Mouse (Mus musculus) neural tube, embryonic 13.5 days (tissue): ENCODE data around the gene Elp5. TPM values are rescaled to one million over a fixed set of nuclear protein-coding genes. Genes with fewer than 3 reads are reported as not detected.

Source experiments
- ATAC-seq: fragments of 200-750 bp; cut with Nextera tagmentation; 2 replicates; pipeline ENCODE4 v1.8.0; 2017; ENCODE audit warnings: low read depth, mild to moderate bottlenecking, moderate TSS enrichment, moderate library complexity
- H3K27ac ChIP-seq: fragments of 300-500 bp; sonication (generic); replicated peaks from 2 replicates; pipeline ENCODE4 v1.5.1; 2015; ENCODE audit warnings: moderate library complexity, mild to moderate bottlenecking, inconsistent platforms
- H3K27me3 ChIP-seq: fragments of 300-500 bp; sonication (generic); 2 replicates; pipeline ENCODE4 v1.6.1; 2015; ENCODE audit warnings: mild to moderate bottlenecking, inconsistent platforms
- H3K36me3 ChIP-seq: fragments of 300-500 bp; sonication (generic); 2 replicates; pipeline ENCODE4 v1.6.1; 2015; ENCODE audit warnings: mild to moderate bottlenecking, inconsistent platforms
- H3K4me1 ChIP-seq: fragments of 300-500 bp; sonication (generic); replicated peaks from 2 replicates; pipeline ENCODE4 v1.6.1; 2015; ENCODE audit warnings: inconsistent platforms
- H3K4me2 ChIP-seq: fragments of 300-500 bp; sonication (generic); 2 replicates; pipeline ENCODE4 v1.6.1; 2015; ENCODE audit warnings: inconsistent platforms, mild to moderate bottlenecking, moderate library complexity
- H3K4me3 ChIP-seq: fragments of 300-500 bp; sonication (generic); 2 replicates; pipeline ENCODE4 v1.5.1; 2015; ENCODE audit warnings: mild to moderate bottlenecking, inconsistent platforms
- H3K9ac ChIP-seq: fragments of 300-500 bp; sonication (generic); 2 replicates; pipeline ENCODE4 v1.6.1; 2015; ENCODE audit warnings: moderate library complexity, mild to moderate bottlenecking, inconsistent platforms
- H3K9me3 ChIP-seq: fragments of 300-500 bp; sonication (generic); 2 replicates; pipeline ENCODE4 v1.6.1; 2016; ENCODE audit warnings: inconsistent platforms
- WGBS: fragments of 180-500 bp; shearing (Covaris S2); methylation state at CpG from one replicate; pipeline ENCODE4 v1.1.7; 2015; 5-methylcytosine and 5-hydroxymethylcytosine counted together
- polyA plus RNA-seq: library from polyadenylated mRNA; unstranded; fragments of >200 nt; fragmentation: Nextera tagmentation; extraction: Ambion mirVana; gene quantifications from 2 replicates; pipeline ENCODE4 v1.2.1, GENCODE M21; 2015

Gene Elp5
- polyA plus RNA-seq, 1 experiment from 2014 or later: 162 TPM

- H3K4me2 ChIP-seq: peak overlapping the region; percentile 72
Measured at GRCm38 (mm10) chr11:70014051-70014450, 31.7 kb upstream of the Elp5 start.

DNA sequence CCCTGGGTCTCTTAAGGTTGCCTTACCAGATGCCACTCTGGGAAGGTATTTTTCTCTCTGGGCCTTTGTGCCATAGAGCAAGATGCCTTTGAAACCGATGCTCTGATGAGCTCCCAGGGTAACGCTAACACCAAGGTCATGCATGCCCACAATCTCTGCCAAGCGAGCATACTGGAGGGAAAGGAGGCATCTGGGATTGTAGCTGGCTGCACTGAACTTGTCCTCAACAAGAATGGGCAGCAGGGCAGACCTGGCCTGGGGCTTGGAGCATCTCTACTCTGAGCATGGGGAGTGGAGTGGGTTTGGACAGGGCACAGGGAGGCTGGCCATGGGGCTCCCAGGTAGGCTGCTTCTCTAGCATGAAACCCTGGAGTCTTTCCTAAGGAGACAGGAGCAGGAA is 31.1 kb upstream of the Elp5 start:
- no peak overlapping the region for H3K27ac ChIP-seq
- no peak overlapping the region for H3K4me3 ChIP-seq
- H3K36me3 ChIP-seq: peaks cover 59% of the 10 kb centered on the region
- ATAC-seq: no peak
- 86% methylated on average over 3 of the region's 3 CpGs for WGBS
- H3K27me3 ChIP-seq: no peaks in the 10 kb centered on the region
- H3K4me2 ChIP-seq: no peak overlapping the region
- peaks cover 26% of the 10 kb centered on the region for H3K4me1 ChIP-seq
- H3K9ac ChIP-seq: no peak overlapping the region
- H3K9me3 ChIP-seq: no peaks in the 10 kb centered on the region

More at GRCm38 (mm10) chr11:70014051-70014450, 31.7 kb upstream of the Elp5 start:
- no peak overlapping the region for H3K27ac ChIP-seq
- ATAC-seq: no peak
- H3K4me1 ChIP-seq: peaks cover 31% of the 10 kb centered on the region
- H3K27me3 ChIP-seq: no peaks in the 10 kb centered on the region
- 0 out of 2 replicates have a peak overlapping the region, but pooled peaks have one; percentile 65 for H3K4me3 ChIP-seq
- WGBS: 64% methylated on average over 5 of the region's 5 CpGs
- H3K36me3 ChIP-seq: peaks cover 52% of the 10 kb centered on the region
- peak overlapping the region; percentile 84 for H3K9ac ChIP-seq
- H3K9me3 ChIP-seq: no peaks in the 10 kb centered on the region

DNA sequence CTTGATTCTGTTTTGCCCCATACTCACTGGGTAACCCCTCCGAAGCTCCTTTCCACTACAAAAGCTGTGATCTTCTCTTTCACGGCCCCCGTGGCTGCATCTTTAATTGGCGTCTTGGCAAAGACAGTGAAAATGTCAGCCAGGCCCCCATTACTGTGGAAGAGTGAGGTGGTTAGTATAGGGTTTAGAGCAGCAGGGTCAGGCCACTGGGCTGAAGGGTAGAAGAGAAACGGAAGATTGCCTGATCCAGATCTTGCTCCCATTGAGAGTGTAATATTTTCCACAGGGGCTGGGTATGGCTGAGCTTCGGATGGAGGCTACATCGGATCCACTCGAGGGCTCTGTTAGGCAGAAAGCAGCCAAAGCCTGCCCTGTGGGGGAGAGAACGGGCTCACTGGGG is 30.6 kb upstream of the Elp5 start:
- no peak overlapping the region for H3K4me2 ChIP-seq
- 86% methylated on average over 9 of the region's 9 CpGs for whole genome bisulfite sequencing
- no peak overlapping the region for H3K9ac ChIP-seq
- no peaks in the 10 kb centered on the region for H3K9me3 ChIP-seq
- H3K27ac ChIP-seq: no peak overlapping the region
- peaks cover 23% of the 10 kb centered on the region for H3K4me1 ChIP-seq
- H3K36me3 ChIP-seq: peaks cover 64% of the 10 kb centered on the region
- no peak overlapping the region for H3K4me3 ChIP-seq
- no peak for ATAC-seq
- no peaks in the 10 kb centered on the region for H3K27me3 ChIP-seq

- 80% methylated on average over 10 of the region's 10 CpGs for WGBS
- ATAC-seq: no peak
- H3K36me3 ChIP-seq: peaks cover 83% of the 10 kb centered on the region
- peaks cover 13% of the 10 kb centered on the region for H3K4me1 ChIP-seq
- no peak overlapping the region for H3K4me2 ChIP-seq
- H3K4me3 ChIP-seq: no peak overlapping the region
- H3K27ac ChIP-seq: no peak overlapping the region
- H3K9ac ChIP-seq: 0 out of 2 replicates have a peak overlapping the region, but pooled peaks have one; percentile 5
- no peaks in the 10 kb centered on the region for H3K9me3 ChIP-seq
- no peaks in the 10 kb centered on the region for H3K27me3 ChIP-seq
Measured at GRCm38 (mm10) chr11:70010961-70011360, 28.6 kb upstream of the Elp5 start.

DNA sequence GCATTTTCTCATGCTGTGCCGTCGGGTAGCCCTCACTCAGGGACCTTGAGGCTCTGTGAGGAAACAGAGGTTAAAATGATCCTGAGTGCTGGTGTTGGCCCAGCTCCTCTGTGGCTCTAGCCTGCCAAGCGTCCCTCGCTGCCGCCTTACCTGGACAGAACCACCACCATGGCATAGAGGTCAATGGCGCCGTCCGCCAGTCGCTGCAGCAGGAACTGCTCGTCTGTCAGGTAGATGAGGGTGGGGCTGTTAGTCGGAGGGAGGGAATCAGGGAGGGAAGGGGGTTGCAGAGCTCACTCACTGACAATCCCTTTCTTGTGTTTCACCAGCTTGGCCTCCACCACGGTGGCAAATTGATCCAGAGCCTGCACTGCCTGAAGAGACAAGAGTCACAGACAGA is 28.2 kb upstream of the Elp5 start:
- no peak overlapping the region for H3K27ac ChIP-seq
- ATAC-seq: no peak
- no peaks in the 10 kb centered on the region for H3K9me3 ChIP-seq
- peaks cover 13% of the 10 kb centered on the region for H3K4me1 ChIP-seq
- H3K9ac ChIP-seq: 0 out of 2 replicates have a peak overlapping the region, but pooled peaks have one; percentile 5
- WGBS: 87% methylated on average over 12 of the region's 12 CpGs
- H3K36me3 ChIP-seq: peaks cover 87% of the 10 kb centered on the region
- H3K4me3 ChIP-seq: no peak overlapping the region
- H3K27me3 ChIP-seq: no peaks in the 10 kb centered on the region
- no peak overlapping the region for H3K4me2 ChIP-seq

DNA sequence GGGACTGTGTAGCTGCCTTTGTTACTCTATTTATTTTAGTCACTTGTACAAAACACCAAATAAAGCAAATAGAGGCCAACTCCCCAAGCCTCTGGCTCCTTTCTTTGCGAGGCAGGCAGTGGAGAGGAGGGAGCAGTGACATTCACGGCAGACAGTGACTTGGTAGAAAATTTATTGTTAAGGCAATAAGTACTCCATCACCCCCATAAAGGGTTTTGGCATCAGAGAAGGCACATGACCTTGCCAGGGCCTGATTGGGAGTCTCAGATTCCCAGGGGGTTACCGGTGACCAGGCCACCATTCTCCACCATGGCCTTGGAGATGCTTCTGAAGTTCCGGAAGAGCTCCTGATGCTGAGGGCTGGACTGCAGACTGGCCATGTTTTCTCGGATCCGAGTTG is 27.7 kb upstream of the Elp5 start:
- Histone ChIP-seq H3K9ac (no peak overlapping the region), H3K4me1 (peaks cover 13% of the 10 kb centered on the region), H3K9me3 (no peaks in the 10 kb centered on the region), H3K4me3 (no peak overlapping the region), H3K27me3 (no peaks in the 10 kb centered on the region), H3K27ac (no peak overlapping the region), H3K4me2 (no peak overlapping the region), H3K36me3 (peaks cover 93% of the 10 kb centered on the region)
- 90% methylated on average over 6 of the region's 6 CpGs for WGBS
- ATAC-seq: no peak

DNA sequence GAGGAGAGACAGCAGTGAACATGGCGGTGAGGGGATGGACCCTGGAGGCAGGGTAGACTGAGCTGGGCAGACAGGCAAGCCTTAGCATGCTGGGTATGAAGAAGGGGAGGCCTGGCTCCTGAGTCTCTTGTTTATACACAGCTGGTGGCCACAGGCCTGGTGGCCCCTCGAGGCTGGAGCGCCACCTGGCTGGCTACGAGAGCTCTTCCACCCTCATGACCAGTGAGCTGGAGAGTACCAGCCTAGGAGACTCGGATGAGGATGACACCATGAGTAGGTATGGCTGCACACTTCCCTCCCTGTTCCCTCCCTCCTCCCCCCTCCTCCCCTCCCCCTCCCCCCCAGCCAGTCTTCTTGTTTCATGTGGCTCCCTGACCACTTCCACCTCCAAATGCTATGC is 23.2 kb upstream of the Elp5 start:
- H3K27ac ChIP-seq: no peak overlapping the region
- H3K4me3 ChIP-seq: no peak overlapping the region
- 54% methylated on average over 5 of the region's 5 CpGs for WGBS
- peaks cover 40% of the 10 kb centered on the region for H3K4me1 ChIP-seq
- no peak for ATAC-seq
- no peaks in the 10 kb centered on the region for H3K9me3 ChIP-seq
- no peak overlapping the region for H3K9ac ChIP-seq
- no peaks in the 10 kb centered on the region for H3K27me3 ChIP-seq
- H3K4me2 ChIP-seq: no peak overlapping the region
- H3K36me3 ChIP-seq: peaks cover 64% of the 10 kb centered on the region

- Histone ChIP-seq H3K4me1 (peaks cover 62% of the 10 kb centered on the region), H3K4me3 (peak overlapping the region; percentile 92), H3K9me3 (no peaks in the 10 kb centered on the region), H3K4me2 (peak overlapping the region; percentile 95), H3K36me3 (peaks cover 57% of the 10 kb centered on the region), H3K27ac (no peak overlapping the region), H3K27me3 (no peaks in the 10 kb centered on the region), H3K9ac (peak overlapping the region; percentile 53)
- no peak for ATAC-seq
- 88% methylated on average over 2 of the region's 2 CpGs for WGBS
Measured at GRCm38 (mm10) chr11:70002471-70002870, 20.2 kb upstream of the Elp5 start.

GRCm38 (mm10) chr11:70001865-70002264 is 19.5 kb upstream of the Elp5 start:
- Histone ChIP-seq H3K9ac (peak overlapping the region; percentile 89), H3K27ac (no peak overlapping the region), H3K36me3 (peaks cover 51% of the 10 kb centered on the region), H3K4me1 (peaks cover 65% of the 10 kb centered on the region), H3K4me3 (peak overlapping the region; percentile 92), H3K27me3 (no peaks in the 10 kb centered on the region), H3K9me3 (no peaks in the 10 kb centered on the region), H3K4me2 (peak overlapping the region; percentile 95)
- no peak for ATAC-seq

DNA sequence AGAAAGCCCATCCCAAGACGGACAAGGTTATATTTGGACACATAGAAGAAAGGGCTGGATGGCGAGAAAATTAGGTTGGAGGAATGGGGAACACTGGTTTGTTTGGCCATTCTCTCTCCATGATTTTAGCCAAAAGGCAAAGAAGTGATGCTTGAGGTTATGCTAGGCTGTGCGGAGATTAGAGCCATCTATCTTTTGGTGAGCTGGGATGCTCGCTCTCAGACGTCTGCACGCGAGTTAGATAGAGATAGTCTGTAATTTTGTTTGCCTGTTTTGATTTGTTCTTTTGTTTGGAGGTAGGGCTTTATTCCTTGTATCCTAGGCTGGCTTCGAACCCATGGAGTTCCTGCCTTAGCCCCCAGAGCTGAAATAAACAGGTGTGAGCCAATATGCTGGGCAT is 18.8 kb upstream of the Elp5 start:
- Histone ChIP-seq H3K9ac (peak overlapping the region; percentile 89), H3K4me2 (peak overlapping the region; percentile 95), H3K4me3 (peak overlapping the region; percentile 92), H3K4me1 (peaks cover 65% of the 10 kb centered on the region), H3K9me3 (no peaks in the 10 kb centered on the region), H3K27ac (peak overlapping the region; percentile 95), H3K36me3 (peaks cover 44% of the 10 kb centered on the region), H3K27me3 (no peaks in the 10 kb centered on the region)
- 15% methylated on average over 8 of the region's 8 CpGs for WGBS
- ATAC-seq: no peak

GRCm38 (mm10) chr11:70000396-70000898 is 18.1 kb upstream of the Elp5 start, which contains the start of gene Dvl2:
Dvl2 (plus strand) TSS chr11:70000595.
- peak within 1 kb of the TSS; percentile 92 for H3K4me3 ChIP-seq
- H3K9ac ChIP-seq: peak within 1 kb of the TSS; percentile 89
- ATAC-seq: peak; percentile 61
- under 1% methylated on average over 48 of the region's 48 CpGs for WGBS
- H3K27me3 ChIP-seq: no peaks in the 10 kb centered on the region
- H3K4me1 ChIP-seq: peaks cover 65% of the 10 kb centered on the region
- no peaks in the 10 kb centered on the region for H3K9me3 ChIP-seq
- peak within 1 kb of the TSS; percentile 95 for H3K27ac ChIP-seq
- peak within 1 kb of the TSS; percentile 95 for H3K4me2 ChIP-seq
- peaks cover 37% of the 10 kb centered on the region for H3K36me3 ChIP-seq

DNA sequence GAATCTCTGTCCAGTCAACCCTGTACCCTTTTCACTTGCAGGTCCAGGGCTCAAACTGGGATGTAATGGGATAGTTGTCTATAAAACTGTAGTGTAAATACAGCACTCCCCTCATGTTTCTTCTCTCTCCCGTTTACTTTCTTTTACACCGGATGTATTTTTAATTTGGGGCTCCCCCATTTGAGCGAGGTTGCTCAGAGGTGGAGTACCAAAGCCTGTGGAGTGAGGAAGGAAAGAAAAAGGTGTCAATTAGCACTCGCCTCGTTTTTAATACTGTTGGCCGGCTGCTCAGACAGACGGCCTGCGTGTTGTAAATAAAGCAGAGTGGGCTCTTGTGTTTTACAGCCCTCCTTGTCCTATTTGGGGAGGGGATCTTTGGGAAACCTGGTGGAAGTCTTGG is 17.3 kb upstream of the Elp5 start:
- Histone ChIP-seq H3K27me3 (no peaks in the 10 kb centered on the region), H3K4me2 (peak overlapping the region; percentile 95), H3K4me3 (peak overlapping the region; percentile 92), H3K27ac (peak overlapping the region; percentile 61), H3K9me3 (no peaks in the 10 kb centered on the region), H3K4me1 (peaks cover 63% of the 10 kb centered on the region), H3K36me3 (peaks cover 31% of the 10 kb centered on the region), H3K9ac (no peak overlapping the region)
- 73% methylated on average over 8 of the region's 8 CpGs for WGBS
- ATAC-seq: no peak
